Comparison of ENCODE assay signal across 8 mouse cellular contexts in the genomic region with DNA sequence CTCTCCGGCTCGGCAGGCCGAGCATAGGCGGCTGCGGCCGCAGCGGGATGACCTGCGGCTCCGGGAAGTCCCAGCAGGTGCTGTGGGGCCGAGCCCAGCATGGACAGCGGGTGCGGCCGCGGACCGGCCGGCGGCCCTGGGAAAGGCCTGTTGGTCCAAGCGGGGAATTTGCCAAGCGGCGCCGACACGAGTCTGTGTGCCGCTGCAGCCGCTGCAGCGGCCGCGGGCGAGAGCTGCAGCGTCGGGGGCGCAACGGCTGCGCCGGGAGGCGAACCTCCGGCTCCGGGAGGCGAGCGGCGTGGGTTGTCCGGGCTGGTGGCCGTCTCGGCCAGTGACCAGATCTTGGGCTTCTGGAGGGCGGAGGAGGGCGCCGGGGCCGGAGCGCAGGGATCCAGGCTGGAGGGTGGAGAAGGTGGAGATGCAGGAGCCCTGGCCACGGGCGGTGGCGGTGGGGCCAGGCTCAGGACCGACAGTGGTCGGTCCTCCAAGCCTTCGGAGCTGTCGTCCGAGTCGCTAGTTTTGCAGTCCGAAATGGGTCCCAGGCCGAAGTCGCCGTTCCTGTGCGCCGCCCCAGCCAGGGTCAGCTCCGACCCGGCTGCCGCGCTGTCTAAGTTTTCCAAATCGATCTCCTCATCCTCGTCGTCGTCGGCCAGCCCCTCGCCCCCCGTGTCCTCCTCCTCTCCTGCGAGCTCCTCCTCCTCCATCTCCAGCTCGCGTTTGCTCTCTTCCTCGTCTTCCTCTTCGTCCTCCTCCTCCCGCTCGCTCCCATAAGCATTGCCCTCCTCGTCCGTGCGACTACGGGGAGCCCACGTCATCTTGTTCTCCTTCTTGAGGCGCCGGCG. TPM values are rescaled to one million over a fixed set of nuclear protein-coding genes. Genes with fewer than 3 reads are reported as not detected.
DNase-seq lines count a peak whose midpoint lies in the region; ATAC-seq and TF ChIP-seq lines count a peak whose summit lies in the region.

No protein-coding gene starts in this region.

- in situ Hi-C loops in ES-E14 (cut with MboI; ENCODE audit: low sequenced_read_pairs in 2 of 2, unreplicated experiment in 2 of 2), result loop anchor here (5.0 to 10.0 kb wide), 5 partner anchors 265 to 875 kb away; a partner anchor contains a TSS

- peaks cover 0 to 5% of the 10 kb centered on the region in 2 experiments; a peak in 2 of 4 replicates for H3K4me1 ChIP-seq in ES-E14 (ENCODE audit: control insufficient read depth in 2 of 2, insufficient read depth in 2 of 2, low read length in 2 of 2, poor library complexity in 1 of 2)
- peaks cover 21 to 22% of the 10 kb centered on the region in 2 experiments for H3K4me1 ChIP-seq in heart, embryonic 14.5 days (ENCODE audit: control insufficient read depth in 2 of 2, insufficient read depth in 2 of 2, low read length in 2 of 2)
- H3K4me1 ChIP-seq in midbrain, embryonic 15.5 days, result peaks cover 64% of the 10 kb centered on the region

- H3K9me3 ChIP-seq in ES-E14 (ENCODE audit: control insufficient read depth, insufficient read depth, low read depth, low read length), result no peaks in the 10 kb centered on the region
- H3K9me3 ChIP-seq in heart, embryonic 14.5 days (ENCODE audit: control insufficient read depth, low read length), result no peaks in the 10 kb centered on the region
- no peaks in the 10 kb centered on the region for H3K9me3 ChIP-seq in midbrain, embryonic 15.5 days

- no peaks in the 10 kb centered on the region for H3K36me3 ChIP-seq in ES-E14 (ENCODE audit: control insufficient read depth, insufficient read depth, low read length, poor library complexity, severe bottlenecking)
- H3K36me3 ChIP-seq in heart, embryonic 14.5 days (ENCODE audit: control insufficient read depth, insufficient read depth, low read length), result peaks cover 6% of the 10 kb centered on the region; the same call in 1 of the 2 replicates
- H3K36me3 ChIP-seq in midbrain, embryonic 15.5 days (replicated peaks), result no peaks in the 10 kb centered on the region

- 1% methylated on average over 83 of the region's 89 CpGs for WGBS in heart, embryonic 14.5 days
- under 1% methylated on average over 89 of the region's 89 CpGs for WGBS in midbrain, embryonic 15.5 days

- H3K9ac ChIP-seq in ES-E14 (ENCODE audit: insufficient read depth, low read depth, low read length, poor library complexity, severe bottlenecking), result no peak overlapping the region; the same call in 1 of the 2 replicates
- H3K9ac ChIP-seq in heart, embryonic 14.5 days (ENCODE audit: low read length), result peak overlapping the region; percentile 94
- peak overlapping the region; percentile 69 for H3K9ac ChIP-seq in midbrain, embryonic 15.5 days

- H3K27me3 ChIP-seq in heart, embryonic 14.5 days (ENCODE audit: control insufficient read depth, insufficient read depth, low read length), result peaks cover 57% of the 10 kb centered on the region
- H3K27me3 ChIP-seq in midbrain, embryonic 15.5 days (replicated peaks), result peaks cover 16% of the 10 kb centered on the region; the same call in 1 of the 2 replicates

- DNase-seq in ES-E14 (ENCODE audit: low read depth, low spot score), result no peak
- DNase-seq in cerebellum, postnatal 10 days, result peak; percentile 60 to 62
- DNase-seq in kidney, postnatal 4 days, result peak; percentile 42 to 67
- DNase-seq in urinary bladder, postnatal 36 days (ENCODE audit: low spot score in 2 of 2), result no peak
- DNase-seq in layer of hippocampus, postnatal 25 days (ENCODE audit: extremely low spot score in 1 of 2, low spot score in 1 of 2), result no peak
- DNase-seq in adrenal gland, adult 8-10 months, result no peak

- H3K27ac ChIP-seq in ES-E14 (ENCODE audit: insufficient read depth, low read depth, low read length, poor library complexity, severe bottlenecking), result no peak overlapping the region
- H3K27ac ChIP-seq in heart, embryonic 14.5 days (replicated peaks in 1 of 2; ENCODE audit: control insufficient read depth in 1 of 2, insufficient read depth in 1 of 2, low read depth in 2 of 2, low read length in 2 of 2), result peak overlapping the region; percentile 93 to 97
- H3K27ac ChIP-seq in midbrain, embryonic 15.5 days, result peak overlapping the region; percentile 88

- no peak for ATAC-seq in heart, embryonic 14.5 days (ENCODE audit: insufficient number of reproducible peaks, insufficient read depth, low FRiP score, low read depth)
- no peak for ATAC-seq in midbrain, embryonic 15.5 days (replicated peaks)

- H3K4me3 ChIP-seq in ES-E14 (ENCODE audit: insufficient read depth in 1 of 2, low read depth in 1 of 2, low read length in 2 of 2, poor library complexity in 1 of 2, severe bottlenecking in 1 of 2), result peak overlapping the region; percentile 70 to 83; a peak in 2 of 4 replicates
- H3K4me3 ChIP-seq in heart, embryonic 14.5 days (ENCODE audit: control insufficient read depth in 1 of 2, insufficient read depth in 1 of 2, low read depth in 1 of 2, low read length in 2 of 2), result peak overlapping the region; percentile 85 to 86
- H3K4me3 ChIP-seq in midbrain, embryonic 15.5 days, result peak overlapping the region; percentile 48

- peak overlapping the region; percentile 92 for H3K4me2 ChIP-seq in heart, embryonic 14.5 days (ENCODE audit: low read length)
- peak overlapping the region; percentile 80 for H3K4me2 ChIP-seq in midbrain, embryonic 15.5 days

TF ChIP-seq in ES-E14, 5 proteins besides CTCF, POLR2A, EP300 and RAD21:
- no peak for TF ChIP-seq ZC3H11A (IDR thresholded peaks at IDR 0.05; ENCODE audit: borderline replicate concordance, low read depth, low read length)
- TF ChIP-seq CHD2 (IDR thresholded peaks at IDR 0.05; ENCODE audit: low read depth, low read length), result no peak
- no peak for TF ChIP-seq MAFK (IDR thresholded peaks at IDR 0.05; ENCODE audit: insufficient read depth, low read depth, low read length)
- no peak for TF ChIP-seq HCFC1 (IDR thresholded peaks at IDR 0.05; ENCODE audit: borderline replicate concordance, insufficient read depth, low read length)
- no peak for TF ChIP-seq ZNF384 (IDR thresholded peaks at IDR 0.05; ENCODE audit: low read depth, low read length)

RNA-seq across cellular contexts. Expression of a gene that starts 2.0 kb away (rescaled TPM):
- 0.42 and 0.98 TPM in 2 replicates for total RNA-seq in ES-E14 (2012; rRNA removed)
- polyA plus RNA-seq in heart, embryonic 14.5 days (2014; fragmentation: Nextera tagmentation; extraction: Ambion mirVana), result 9.8 and 13.1 TPM in 2 replicates
- polyA plus RNA-seq in midbrain, embryonic 15.5 days (2015; fragmentation: Nextera tagmentation; extraction: Ambion mirVana), result 22.1 and 26.1 TPM in 2 replicates
- total RNA-seq in layer of hippocampus, postnatal 25 days (2021), result under 1 TPM in 1 of 2 experiments, not detected in 1; 0.14 TPM
- 10 to 100 TPM in 1 of 4 experiments, 1 to 10 TPM in 3; 7.4 to 13.8 (median 9.3) TPM for total RNA-seq in adrenal gland, adult 8-10 months (2022)

Comparison
In these comparisons a context has a peak if more than half of its experiments do, and no peak if none do; other contexts are left out.
1. DNase-seq: peak in cerebellum, postnatal 10 days (2 of 2) and kidney, postnatal 4 days (2 of 2); none in ES-E14 (single experiment), urinary bladder, postnatal 36 days (0 of 2), layer of hippocampus, postnatal 25 days (0 of 2) and adrenal gland, adult 8-10 months (single experiment).
2. Peak in every context shown above with its lines, with median percentiles within 50 percentile points of each other: H3K4me3 ChIP-seq.